ENCODE assay signal across 10 mouse cellular contexts in genomic region chr7:98437629-98438028, GRCm38 (mm10). TPM values are rescaled to one million over a fixed set of nuclear protein-coding genes. Genes with fewer than 3 reads are reported as not detected.
A peak's percentile ranks its signal among the peaks of the same experiment; 100 is the strongest.
DNase-seq lines count a peak whose midpoint lies in the region; ATAC-seq and TF ChIP-seq lines count a peak whose summit lies in the region.
"Had no signal": no experiment of that assay in that cellular context is flagged by ENCODE, and none has a peak within 500 bp of the region (broad histone marks: within the 10 kb centered on the region; RNA-seq: fewer than 3 reads in every experiment).

No protein-coding gene starts in this region.

- no peaks in the 10 kb centered on the region for H3K27me3 ChIP-seq in kidney, embryonic 14.5 days (ENCODE audit: control insufficient read depth, insufficient read depth, low read length)
- H3K27me3 ChIP-seq in liver, embryonic 14.5 days (ENCODE audit: control insufficient read depth, insufficient read depth, low read length) = no peaks in the 10 kb centered on the region
- H3K27me3 ChIP-seq: lung, embryonic 15.5 days; stomach, embryonic 15.5 days had no signal

- ATAC-seq in kidney, embryonic 14.5 days (ENCODE audit: low FRiP score, low TSS enrichment) = no peak
- ATAC-seq in liver, embryonic 14.5 days (ENCODE audit: insufficient read depth) = no peak
- ATAC-seq in inflammation-experienced regulatory T-cells, adult 6 months = no peak

- H3K4me2 ChIP-seq in kidney, embryonic 14.5 days (replicated peaks; ENCODE audit: low read depth, low read length) = no peak overlapping the region
- no peak overlapping the region for H3K4me2 ChIP-seq in liver, embryonic 14.5 days (ENCODE audit: low read depth)
- H3K4me2 ChIP-seq: lung, embryonic 15.5 days; stomach, embryonic 15.5 days had no signal

- H3K9ac ChIP-seq in kidney, embryonic 14.5 days (ENCODE audit: low read depth, low read length) = no peak overlapping the region
- H3K9ac ChIP-seq in liver, embryonic 14.5 days (replicated peaks) = no peak overlapping the region
- H3K9ac ChIP-seq: lung, embryonic 15.5 days; stomach, embryonic 15.5 days had no signal

- H3K36me3 ChIP-seq in kidney, embryonic 14.5 days (ENCODE audit: control insufficient read depth, insufficient read depth, low read length) = no peaks in the 10 kb centered on the region
- no peaks in the 10 kb centered on the region for H3K36me3 ChIP-seq in liver, embryonic 14.5 days (replicated peaks; ENCODE audit: control insufficient read depth, insufficient read depth, low read depth)
- H3K36me3 ChIP-seq: lung, embryonic 15.5 days; stomach, embryonic 15.5 days had no signal

- no peak overlapping the region for H3K4me3 ChIP-seq in kidney, embryonic 14.5 days (ENCODE audit: low read length)
- H3K4me3 ChIP-seq in liver, embryonic 14.5 days (ENCODE audit: insufficient read depth in 1 of 2, low read depth in 2 of 2, low read length in 2 of 2) = no peak overlapping the region
- H3K4me3 ChIP-seq: lung, embryonic 15.5 days; stomach, embryonic 15.5 days had no signal

- H3K27ac ChIP-seq in kidney, embryonic 14.5 days (ENCODE audit: low read depth, low read length) = no peak overlapping the region
- no peak overlapping the region for H3K27ac ChIP-seq in liver, embryonic 14.5 days
- H3K27ac ChIP-seq: lung, embryonic 15.5 days; stomach, embryonic 15.5 days had no signal

- H3K4me1 ChIP-seq in kidney, embryonic 14.5 days (ENCODE audit: control insufficient read depth, insufficient read depth, low read length) = no peaks in the 10 kb centered on the region
- no peaks in the 10 kb centered on the region for H3K4me1 ChIP-seq in liver, embryonic 14.5 days (replicated peaks; ENCODE audit: control insufficient read depth in 2 of 2, insufficient read depth in 2 of 2, low read length in 1 of 2)
- H3K4me1 ChIP-seq: lung, embryonic 15.5 days; stomach, embryonic 15.5 days had no signal

- DNase-seq in kidney, adult 18-20 months = peak; percentile 43
- DNase-seq in B cell, adult 2 months = peak; percentile 43 to 44
- DNase-seq in ES-CJ7 (ENCODE audit: low read depth, low spot score) = peak; percentile 70
- peak; percentile 82 to 87 for DNase-seq in cerebellum, postnatal 10 days
- DNase-seq in liver, embryonic 14.5 days (ENCODE audit: low read depth in 3 of 3, low spot score in 3 of 3) = no peak
- DNase-seq in thymus, postnatal 10 days (ENCODE audit: low spot score in 2 of 2) = peak; percentile 18 to 76

- no peaks in the 10 kb centered on the region for H3K9me3 ChIP-seq in kidney, embryonic 14.5 days (ENCODE audit: control insufficient read depth, low read length)
- H3K9me3 ChIP-seq in liver, embryonic 14.5 days (ENCODE audit: control insufficient read depth, low read length) = no peaks in the 10 kb centered on the region
- H3K9me3 ChIP-seq: lung, embryonic 15.5 days; stomach, embryonic 15.5 days had no signal

- peak; percentile 78 for TF ChIP-seq CTCF in liver, embryonic 14.5 days (IDR thresholded peaks at IDR 0.05; ENCODE audit: low read depth)

- WGBS in kidney, embryonic 14.5 days = 39% methylated on average over 9 of the region's 9 CpGs
- WGBS in liver, embryonic 14.5 days (ENCODE audit: insufficient replicate concordance) = 32% methylated on average over 9 of the region's 9 CpGs

- no peak for TF ChIP-seq EP300 in liver, embryonic 14.5 days (IDR thresholded peaks at IDR 0.05; ENCODE audit: low read depth)

RNA-seq across cellular contexts. Expression of gene Gucy2d, which starts 2.6 kb away (rescaled TPM):
- not detected in 2 replicates for polyA plus RNA-seq in kidney, embryonic 14.5 days (2014; fragmentation: Nextera tagmentation; extraction: Ambion mirVana)
- polyA plus RNA-seq in liver, embryonic 14.5 days (2012; rRNA removed) = not detected in 2 replicates
- polyA plus RNA-seq in liver, embryonic 14.5 days (2014; fragmentation: Nextera tagmentation; extraction: Ambion mirVana) = not detected in 2 replicates
- polyA plus RNA-seq in inflammation-experienced regulatory T-cells, adult 6 months (2017; shearing (Covaris generic)) = not detected
- polyA plus RNA-seq: lung, embryonic 15.5 days had no signal

RNA-seq across cellular contexts. Expression of gene Lrrc32, which starts 51.5 kb away (rescaled TPM):
- 9.5 and 13.7 TPM in 2 replicates for polyA plus RNA-seq in kidney, embryonic 14.5 days (2014; fragmentation: Nextera tagmentation; extraction: Ambion mirVana)
- 3.6 and 4.4 TPM in 2 replicates for polyA plus RNA-seq in liver, embryonic 14.5 days (2012; rRNA removed)
- polyA plus RNA-seq in liver, embryonic 14.5 days (2014; fragmentation: Nextera tagmentation; extraction: Ambion mirVana) = 4.7 and 5.5 TPM in 2 replicates
- polyA plus RNA-seq in inflammation-experienced regulatory T-cells, adult 6 months (2017; shearing (Covaris generic)) = 10 to 100 TPM; 13.6 to 50.0 (median 44.7) TPM

Comparison
In these comparisons a context has a peak if more than half of its experiments do, and no peak if none do; other contexts are left out.
1. DNase-seq: peak in kidney, adult 18-20 months (single experiment), B cell, adult 2 months (2 of 2), ES-CJ7 (single experiment), cerebellum, postnatal 10 days (2 of 2) and thymus, postnatal 10 days (2 of 2); none in liver, embryonic 14.5 days (0 of 3).